Mouse (Mus musculus) lung, postnatal 14 days (tissue): Measurements from ENCODE around the gene Syf2.
A peak's percentile ranks its signal among the peaks of the same experiment; 100 is the strongest.

Experiments used
- DNase-seq: peaks from one replicate; pipeline ENCODE4 v3.0.0; 2021

The Syf2 gene

DNA sequence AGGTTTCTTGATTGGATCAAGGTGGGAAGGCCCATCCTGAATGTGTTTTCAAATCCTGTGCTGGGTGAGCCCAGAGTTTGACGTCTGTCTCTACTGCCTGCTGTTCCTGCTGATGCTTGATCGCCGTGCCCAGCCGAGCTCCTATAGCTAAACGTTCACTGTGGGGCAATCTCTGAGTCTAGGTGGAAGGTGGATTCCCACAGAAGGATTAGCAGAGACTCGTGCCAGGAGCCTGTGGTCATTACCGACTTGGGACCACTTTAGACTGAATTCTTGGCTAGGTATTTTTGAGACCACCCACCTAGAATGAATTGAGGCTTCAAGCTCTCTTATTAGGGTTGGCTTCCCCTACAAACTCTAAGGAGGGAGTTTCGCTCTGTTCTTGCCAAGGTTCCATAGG is 48.2 kb downstream of the Syf2 start:
- no peak for DNase-seq

DNA sequence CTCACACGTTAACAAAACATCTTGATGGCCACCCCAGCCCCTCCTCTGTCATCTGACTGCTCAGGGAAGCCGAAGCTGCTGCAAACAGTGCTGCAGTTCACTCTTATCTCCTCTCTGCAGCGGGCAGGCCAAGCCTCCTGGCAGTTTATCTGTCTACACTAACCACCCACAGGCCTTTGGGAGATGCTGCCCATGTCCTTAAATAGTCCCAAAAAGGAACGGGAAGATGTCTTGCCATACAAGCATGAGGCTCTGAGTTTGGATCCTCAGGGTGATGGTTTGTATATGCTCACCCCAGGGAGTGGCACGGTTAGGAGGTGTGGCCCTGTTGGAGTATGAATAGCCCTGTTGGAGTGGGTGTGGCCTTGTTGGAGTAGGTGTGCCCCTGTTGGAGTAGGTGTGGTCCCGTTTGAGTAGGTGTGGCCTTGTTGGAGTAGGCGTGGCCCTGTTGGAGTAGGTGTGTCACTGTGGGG is 51.3 kb downstream of the Syf2 start:
- DNase-seq: no peak

DNA sequence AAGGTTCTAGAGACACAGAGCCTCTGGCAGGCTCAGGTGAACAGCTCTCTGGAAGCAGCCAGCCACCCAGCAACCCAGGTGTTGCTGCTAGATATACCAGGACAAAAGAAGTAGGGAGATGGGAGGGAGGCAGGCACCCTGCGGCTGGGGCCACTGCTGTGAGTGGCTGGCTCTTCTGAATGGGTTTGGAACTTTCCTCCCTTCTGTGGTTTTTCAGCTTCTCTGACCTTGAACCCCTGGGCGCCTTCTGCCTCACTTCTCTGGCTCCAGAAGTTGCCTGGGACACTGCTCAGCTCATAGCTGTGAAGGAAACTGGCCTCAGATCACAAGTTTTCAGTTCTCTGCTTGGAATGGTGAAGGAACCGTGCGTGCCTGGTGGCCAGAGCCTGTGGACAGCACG is 52.4 kb downstream of the Syf2 start:
- peak; percentile 41 for DNase-seq

DNA sequence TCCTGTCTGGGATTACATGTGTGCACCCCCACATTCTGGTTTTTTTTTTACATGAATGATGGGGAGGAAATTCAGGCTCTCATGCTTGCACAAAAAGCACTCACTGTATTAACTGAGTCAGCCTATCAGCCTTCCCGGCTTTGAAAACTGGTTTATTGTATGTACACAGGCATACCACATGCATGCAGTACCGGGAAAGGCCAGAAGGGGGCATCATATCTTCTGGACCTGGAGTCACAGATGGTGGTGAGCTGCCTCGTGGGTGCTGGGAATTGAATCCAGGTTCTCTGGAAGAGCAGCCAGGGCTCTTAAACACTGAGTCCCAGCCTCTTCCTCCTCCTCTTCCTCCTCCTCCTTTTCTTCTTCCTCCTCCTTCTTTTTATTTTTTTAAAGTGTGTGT is 53.9 kb downstream of the Syf2 start:
- no peak for DNase-seq

DNA sequence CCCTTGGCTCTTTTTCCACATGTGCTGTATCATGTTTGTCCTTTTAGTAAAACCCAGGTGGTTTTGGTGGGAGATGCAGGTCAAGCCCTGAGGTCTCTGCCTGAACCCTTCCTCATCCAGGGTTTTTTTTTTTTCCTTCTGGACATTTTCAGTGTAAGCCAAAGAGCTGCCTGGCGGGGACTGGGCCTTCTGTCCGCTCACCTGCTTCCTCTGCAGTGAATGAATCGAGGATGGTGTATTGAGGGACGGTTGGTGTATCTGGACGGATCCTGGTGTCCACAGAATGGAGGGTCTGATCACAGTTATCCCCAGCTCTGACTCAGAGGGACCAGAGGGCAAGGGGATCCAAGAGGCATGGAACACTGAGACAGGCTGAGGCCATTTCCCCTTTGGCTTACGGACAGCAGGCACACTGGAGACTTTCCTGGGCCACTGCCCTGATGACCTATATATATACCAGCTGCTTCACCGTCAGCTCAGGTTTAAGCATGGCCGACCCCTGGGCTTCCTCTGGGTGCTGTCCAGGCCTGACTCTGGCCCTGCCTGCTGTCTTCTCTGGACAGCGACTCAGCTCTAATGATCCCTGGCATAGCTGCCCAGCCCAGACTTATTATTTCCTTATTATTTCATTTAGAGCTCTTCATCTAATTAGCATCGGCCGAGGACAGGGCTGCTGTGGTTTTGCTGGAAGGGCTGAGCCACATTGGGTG is 55.1 kb downstream of the Syf2 start:
- no peak for DNase-seq

DNA sequence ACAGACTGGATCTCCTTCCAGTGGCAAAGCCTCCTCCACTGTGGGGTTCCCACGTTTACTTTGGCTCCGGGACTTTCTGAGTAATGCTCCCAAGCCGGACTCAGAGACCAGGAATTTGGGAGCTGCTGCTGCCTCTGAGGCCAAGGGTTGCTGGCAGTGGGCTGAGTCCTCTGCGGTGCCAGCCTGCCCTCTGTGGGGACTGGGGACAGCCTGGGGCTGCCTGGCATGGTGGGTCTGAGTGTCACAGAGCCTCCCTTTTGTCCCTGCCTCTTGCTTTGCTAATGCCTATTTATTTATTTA is 55.6 kb downstream of the Syf2 start:
- DNase-seq: no peak

DNA sequence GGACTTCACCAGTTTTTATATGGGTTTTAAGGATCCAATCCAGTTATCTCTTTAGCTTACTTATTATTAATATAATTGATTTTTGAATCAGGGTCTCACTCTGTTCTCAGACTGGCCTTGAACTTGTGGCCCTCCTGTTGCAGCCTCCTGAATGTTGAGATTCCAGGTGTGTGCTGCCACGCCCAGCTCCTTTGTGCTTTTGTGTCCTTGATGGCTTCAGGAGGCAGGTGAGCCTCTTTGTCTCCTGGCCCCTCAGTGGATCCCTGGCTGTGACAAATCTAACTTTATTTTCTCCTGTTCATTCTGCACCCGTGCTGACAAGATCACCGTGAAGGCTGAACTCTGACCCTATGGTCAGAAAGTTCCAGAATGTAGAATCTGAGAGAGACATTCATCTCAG is 56.3 kb downstream of the Syf2 start:
- no peak for DNase-seq
